Mouse (Mus musculus) forebrain, embryonic 14.5 days (tissue): ENCODE measurements at regions not wholly inside any gene's neighbourhood (a gene's known extent, or its start where the extent isn't known, plus 50 kb on each side); places are given as distances from the start of the nearest gene placed in this dataset.
A peak's percentile ranks its signal among the peaks of the same experiment; 100 is the strongest.

Experiments
- ATAC-seq: fragments of 200-750 bp; cut with Nextera tagmentation; 2 replicates; pipeline ENCODE4 v1.8.0; 2017; ENCODE audit warnings: mild to moderate bottlenecking, moderate library complexity
- DNase-seq: peaks from one replicate; pipeline ENCODE4 v3.0.0-alpha.2; 2015; ENCODE audit warnings: low spot score
- H3K27ac ChIP-seq: fragments of 300-500 bp; sonication (generic); 2 replicates; pipeline ENCODE4 v1.5.1; 2014; ENCODE audit warnings: low read depth, mild to moderate bottlenecking, control low read depth, low read length, moderate library complexity
- H3K27me3 ChIP-seq: fragments of 300-500 bp; sonication (generic); replicated peaks from 2 replicates; pipeline ENCODE4 v1.6.1; 2014; ENCODE audit warnings: low read length, control low read depth, mixed read lengths; ENCODE audit not compliant: control insufficient read depth, insufficient read depth
- H3K36me3 ChIP-seq: fragments of 300-500 bp; sonication (generic); 2 replicates; pipeline ENCODE4 v1.6.1; 2014; ENCODE audit warnings: low read length, control low read depth; ENCODE audit not compliant: control insufficient read depth, insufficient read depth
- H3K4me1 ChIP-seq: fragments of 300-500 bp; sonication (generic); 2 replicates; pipeline ENCODE4 v1.6.1; 2014; ENCODE audit warnings: antibody characterized with exemption, low read length, control low read depth; ENCODE audit not compliant: control insufficient read depth, insufficient read depth
- H3K4me2 ChIP-seq: fragments of 300-500 bp; sonication (generic); 2 replicates; pipeline ENCODE4 v1.6.1; 2014; ENCODE audit warnings: mild to moderate bottlenecking, control low read depth, low read length
- H3K4me3 ChIP-seq: fragments of 300-500 bp; sonication (generic); 2 replicates; pipeline ENCODE4 v1.5.1; 2014; ENCODE audit warnings: low read depth, low read length, control low read depth
- H3K9ac ChIP-seq: fragments of 300-500 bp; sonication (generic); 2 replicates; pipeline ENCODE4 v1.6.1; 2014; ENCODE audit warnings: mild to moderate bottlenecking, low read length, control low read depth, moderate library complexity
- H3K9me3 ChIP-seq: fragments of 300-500 bp; sonication (generic); replicated peaks from 2 replicates; pipeline ENCODE4 v1.6.1; 2016; ENCODE audit warnings: low read length, control low read depth, mixed read lengths; ENCODE audit not compliant: control insufficient read depth
- WGBS: fragments of 180-500 bp; shearing (Covaris S2); extraction: QIAGEN DNeasy Blood & Tissue Kit; methylation state at CpG from one replicate; pipeline ENCODE4 v1.1.7; 2014; 5-methylcytosine and 5-hydroxymethylcytosine counted together

DNA sequence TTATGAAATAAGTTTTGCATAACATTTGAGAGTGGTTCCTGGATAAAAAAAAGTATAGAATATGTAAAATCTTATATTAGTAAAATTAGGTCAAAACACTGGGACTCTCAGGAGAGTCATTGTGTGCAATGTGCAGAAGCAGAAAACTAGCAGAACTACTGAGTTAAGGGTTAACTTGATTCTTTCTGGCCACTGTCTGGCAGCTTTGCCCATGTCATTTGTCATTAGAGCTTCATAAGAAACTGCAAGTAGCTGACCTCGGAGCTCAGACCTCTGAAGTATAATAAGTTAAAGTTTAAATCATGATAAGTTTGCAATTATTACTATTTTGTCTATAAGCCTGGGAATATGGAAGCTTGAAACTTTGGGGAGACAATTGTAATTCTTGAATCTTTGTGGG lies 271.3 kb downstream of the Wdr11 start:
- no peaks in the 10 kb centered on the region for H3K4me1 ChIP-seq
- no peak overlapping the region for H3K9ac ChIP-seq
- no peak for DNase-seq
- H3K4me2 ChIP-seq, result no peak overlapping the region
- H3K27me3 ChIP-seq, result no peaks in the 10 kb centered on the region
- 63% methylated on average over 1 of the region's 1 CpGs for WGBS
- H3K27ac ChIP-seq, result no peak overlapping the region
- ATAC-seq, result no peak
- H3K4me3 ChIP-seq, result no peak overlapping the region
- H3K9me3 ChIP-seq, result no peaks in the 10 kb centered on the region
- H3K36me3 ChIP-seq, result no peaks in the 10 kb centered on the region

- ATAC-seq (no peak), DNase-seq (no peak)
- 81% methylated on average over 3 of the region's 3 CpGs for WGBS
- H3K4me2 ChIP-seq, result no peak overlapping the region
- H3K4me3 ChIP-seq, result no peak overlapping the region
- H3K9ac ChIP-seq, result no peak overlapping the region
- H3K27me3 ChIP-seq, result no peaks in the 10 kb centered on the region
- H3K27ac ChIP-seq, result no peak overlapping the region
- H3K4me1 ChIP-seq, result no peaks in the 10 kb centered on the region
- H3K36me3 ChIP-seq, result no peaks in the 10 kb centered on the region
- no peaks in the 10 kb centered on the region for H3K9me3 ChIP-seq
Measured at GRCm38 (mm10) chr7:129865536-129865935, 273.9 kb downstream of the Wdr11 start.

DNA sequence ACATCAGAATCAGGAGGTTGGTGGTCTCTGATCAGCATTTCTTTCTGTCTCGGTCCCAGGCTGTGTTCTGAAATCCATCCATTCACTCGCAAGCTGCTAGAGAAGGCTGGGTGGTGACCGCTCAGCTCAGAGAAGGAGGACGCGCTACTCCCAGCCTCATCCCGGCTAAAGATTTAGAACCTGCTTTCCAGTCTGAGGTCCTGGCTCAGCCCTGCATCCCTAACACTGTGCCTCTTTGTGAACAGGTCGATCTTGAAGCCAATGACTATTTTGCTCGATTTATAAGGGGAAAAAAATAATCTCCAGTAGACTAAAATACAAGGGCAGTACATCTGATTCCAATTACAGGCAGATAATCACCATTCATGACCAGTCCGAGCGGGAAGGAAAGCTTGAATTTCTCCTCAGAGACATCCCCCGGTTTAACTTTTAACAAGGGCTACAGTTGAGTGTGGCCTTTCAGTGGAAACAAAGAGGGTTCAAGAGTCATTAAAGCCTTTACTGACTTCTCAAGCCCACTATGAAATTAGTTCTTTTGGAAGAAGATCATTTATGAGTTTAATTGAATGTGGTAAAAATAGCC lies 280.6 kb downstream of the Wdr11 start:
- no peak overlapping the region for H3K4me2 ChIP-seq
- no peaks in the 10 kb centered on the region for H3K9me3 ChIP-seq
- H3K4me3 ChIP-seq, result no peak overlapping the region
- no peaks in the 10 kb centered on the region for H3K4me1 ChIP-seq
- no peak overlapping the region for H3K27ac ChIP-seq
- ATAC-seq (no peak), DNase-seq (no peak)
- H3K27me3 ChIP-seq, result no peaks in the 10 kb centered on the region
- H3K9ac ChIP-seq, result no peak overlapping the region
- H3K36me3 ChIP-seq, result no peaks in the 10 kb centered on the region
- 71% methylated on average over 11 of the region's 11 CpGs for WGBS

DNA sequence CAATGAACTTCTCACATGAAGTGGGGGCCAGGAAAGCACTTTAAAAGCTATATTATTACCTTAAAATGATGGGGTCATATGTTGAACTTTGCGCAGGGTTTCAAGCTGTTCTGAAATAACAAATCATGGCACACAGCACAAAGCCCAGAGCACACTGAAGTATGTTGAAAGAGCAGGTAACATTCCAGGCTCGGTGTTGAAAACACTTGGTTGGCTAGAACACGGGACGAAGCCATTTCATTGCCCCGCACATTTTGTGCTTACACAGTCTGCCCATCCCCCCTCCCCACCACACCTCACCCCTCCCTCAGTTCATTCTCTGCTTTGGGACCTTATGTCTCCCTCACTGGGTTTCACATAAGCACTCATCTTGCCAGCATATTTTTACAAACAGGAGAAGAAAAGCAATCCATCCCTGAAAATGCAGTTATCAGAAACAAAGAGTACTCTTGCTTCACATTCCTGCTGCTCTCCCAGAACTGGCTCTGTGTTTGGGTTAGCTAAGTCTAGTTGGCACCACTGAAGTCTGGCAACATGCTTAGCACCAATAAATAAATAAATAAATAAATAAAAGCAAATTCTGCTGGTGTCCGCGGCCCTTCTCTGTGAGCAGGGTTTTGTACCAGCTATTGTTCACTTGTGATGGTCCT lies 284.7 kb downstream of the Wdr11 start:
- no peaks in the 10 kb centered on the region for H3K36me3 ChIP-seq
- no peak overlapping the region for H3K4me2 ChIP-seq
- H3K9me3 ChIP-seq, result no peaks in the 10 kb centered on the region
- H3K27me3 ChIP-seq, result no peaks in the 10 kb centered on the region
- no peak overlapping the region for H3K4me3 ChIP-seq
- 89% methylated on average over 7 of the region's 7 CpGs for WGBS
- no peak overlapping the region for H3K27ac ChIP-seq
- ATAC-seq (no peak), DNase-seq (no peak)
- no peak overlapping the region for H3K9ac ChIP-seq
- no peaks in the 10 kb centered on the region for H3K4me1 ChIP-seq

- H3K9me3 ChIP-seq, result no peaks in the 10 kb centered on the region
- no peaks in the 10 kb centered on the region for H3K36me3 ChIP-seq
- no peak overlapping the region for H3K27ac ChIP-seq
- H3K27me3 ChIP-seq, result no peaks in the 10 kb centered on the region
- H3K9ac ChIP-seq, result no peak overlapping the region
- no peaks in the 10 kb centered on the region for H3K4me1 ChIP-seq
- H3K4me2 ChIP-seq, result no peak overlapping the region
- H3K4me3 ChIP-seq, result no peak overlapping the region
- DNase-seq (no peak), ATAC-seq (no peak)
Measured at GRCm38 (mm10) chr7:129876852-129877223, 285.2 kb downstream of the Wdr11 start.

- H3K4me2 ChIP-seq, result no peak overlapping the region
- no peak overlapping the region for H3K27ac ChIP-seq
- H3K9ac ChIP-seq, result no peak overlapping the region
- H3K27me3 ChIP-seq, result no peaks in the 10 kb centered on the region
- H3K9me3 ChIP-seq, result 0 out of 2 replicates have a peak, but pooled peaks cover 3% of the 10 kb centered on the region
- no peaks in the 10 kb centered on the region for H3K4me1 ChIP-seq
- no peak overlapping the region for H3K4me3 ChIP-seq
- DNase-seq (peak; percentile 25), ATAC-seq (no peak)
- no peaks in the 10 kb centered on the region for H3K36me3 ChIP-seq
- WGBS, result 86% methylated on average over 7 of the region's 7 CpGs
Measured at GRCm38 (mm10) chr7:129896291-129896690, 304.6 kb downstream of the Wdr11 start.

DNA sequence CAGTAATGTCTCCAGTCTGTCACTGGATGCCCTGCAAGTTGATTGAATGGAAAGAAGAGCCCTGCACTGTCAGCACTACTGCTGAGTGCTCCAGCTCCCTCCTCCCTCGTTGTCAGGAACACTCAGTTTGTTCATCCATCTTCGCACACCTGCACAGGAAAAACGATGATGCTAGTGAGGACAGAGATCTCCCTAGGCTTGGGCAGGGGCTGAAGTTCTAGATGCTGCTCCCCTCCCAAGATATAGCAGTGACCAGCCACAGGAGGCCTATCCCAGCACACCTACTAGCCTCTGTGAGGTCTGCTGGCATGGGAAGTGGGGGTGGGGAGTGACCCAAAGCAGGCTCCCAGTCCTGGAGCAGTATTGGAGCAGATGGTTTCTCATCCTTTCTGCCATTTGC lies 305.8 kb downstream of the Wdr11 start:
- no peaks in the 10 kb centered on the region for H3K9me3 ChIP-seq
- no peak overlapping the region for H3K4me2 ChIP-seq
- no peak overlapping the region for H3K9ac ChIP-seq
- ATAC-seq, result no peak
- no peak overlapping the region for H3K4me3 ChIP-seq
- DNase-seq, result no peak
- H3K27me3 ChIP-seq, result no peaks in the 10 kb centered on the region
- peaks cover 2% of the 10 kb centered on the region; the same call in 1 of the 2 replicates for H3K4me1 ChIP-seq
- no peak overlapping the region for H3K27ac ChIP-seq
- WGBS, result 84% methylated on average over 3 of the region's 3 CpGs
- H3K36me3 ChIP-seq, result no peaks in the 10 kb centered on the region

DNA sequence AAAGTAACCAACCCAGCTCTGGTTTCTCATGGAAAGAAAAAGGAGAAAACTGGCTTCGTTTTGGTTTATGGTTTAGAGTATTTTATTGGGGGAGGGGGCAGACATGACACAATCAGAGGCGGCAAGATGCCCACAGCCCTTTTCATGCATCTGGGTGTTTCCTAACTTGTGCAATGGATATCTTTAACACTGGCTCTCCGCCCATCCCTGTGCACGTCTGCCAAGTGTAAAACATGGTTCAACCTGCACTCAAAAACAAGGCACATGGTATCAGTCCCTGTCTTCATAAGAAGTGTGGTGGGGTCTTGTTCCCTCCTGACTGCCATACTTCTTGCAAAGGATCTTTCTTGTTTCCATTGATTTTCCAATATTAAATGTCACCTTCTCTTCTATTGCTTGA lies 310.6 kb downstream of the Wdr11 start:
- Histone ChIP-seq H3K4me1 (peaks cover 4% of the 10 kb centered on the region; the same call in 1 of the 2 replicates), H3K4me2 (no peak overlapping the region), H3K36me3 (no peaks in the 10 kb centered on the region), H3K27ac (no peak overlapping the region), H3K9me3 (no peaks in the 10 kb centered on the region), H3K9ac (no peak overlapping the region), H3K4me3 (no peak overlapping the region), H3K27me3 (no peaks in the 10 kb centered on the region)
- 78% methylated on average over 4 of the region's 4 CpGs for WGBS
- DNase-seq (no peak), ATAC-seq (no peak)

DNA sequence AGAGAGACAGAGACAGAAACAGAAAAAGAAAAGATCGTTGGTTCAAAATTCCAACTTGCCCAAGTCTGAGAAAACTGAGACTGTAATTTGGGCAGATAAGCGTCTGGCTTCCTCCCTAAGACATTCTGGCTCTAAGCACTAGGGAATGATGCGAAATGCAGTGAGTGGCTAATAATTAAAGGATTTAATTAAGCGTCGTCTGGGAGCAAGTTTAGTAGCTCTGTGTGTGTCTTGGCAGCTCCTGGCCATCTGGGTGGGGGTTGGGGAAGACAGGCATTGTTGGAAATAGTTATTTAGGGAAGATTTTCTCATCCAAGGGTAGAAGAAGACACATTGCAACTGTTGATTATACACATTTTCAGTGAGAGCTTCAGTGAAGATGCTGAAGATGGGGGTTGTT lies 311.5 kb downstream of the Wdr11 start:
- Histone ChIP-seq H3K27me3 (no peaks in the 10 kb centered on the region), H3K27ac (no peak overlapping the region), H3K4me1 (peaks cover 4% of the 10 kb centered on the region; the same call in 1 of the 2 replicates), H3K9ac (no peak overlapping the region), H3K4me3 (no peak overlapping the region), H3K4me2 (no peak overlapping the region), H3K9me3 (no peaks in the 10 kb centered on the region), H3K36me3 (no peaks in the 10 kb centered on the region)
- WGBS, result 15% methylated on average over 5 of the region's 5 CpGs
- peak; percentile 77 for DNase-seq
- ATAC-seq, result no peak
